ENCODE assay signal across 8 mouse cellular contexts in the genomic region with DNA sequence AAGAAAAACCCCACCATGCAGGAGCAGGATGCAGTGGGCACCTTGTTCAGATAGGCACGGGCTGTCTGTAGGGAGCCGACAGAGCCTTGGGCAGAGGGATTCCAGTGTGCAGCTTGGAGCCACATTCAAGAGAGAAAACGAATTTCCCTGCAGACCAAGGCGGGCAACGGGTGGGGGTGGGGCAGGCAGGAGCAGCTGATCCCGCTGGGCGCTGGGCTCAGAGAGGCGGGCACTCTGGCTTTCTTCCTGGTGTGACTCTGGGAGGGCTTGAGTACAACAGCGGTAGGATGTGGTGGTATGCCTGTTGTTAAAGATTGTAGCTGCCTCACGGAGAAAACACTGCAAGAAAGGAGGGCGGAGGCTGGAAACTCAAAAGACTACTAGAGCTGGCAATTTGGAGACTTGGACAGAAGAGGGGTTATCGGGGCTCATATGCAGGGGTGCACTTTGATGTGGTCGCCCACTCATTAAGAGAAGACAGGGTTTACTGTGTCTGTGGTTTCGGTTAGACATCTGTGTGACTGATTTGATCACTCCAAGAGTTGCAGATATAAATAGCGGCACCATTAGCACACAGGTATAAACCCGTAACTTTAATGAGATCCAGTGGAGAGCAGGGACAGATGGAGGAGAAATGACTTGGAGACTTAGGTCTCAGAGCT.
DNase-seq lines count a peak whose midpoint lies in the region; ATAC-seq and TF ChIP-seq lines count a peak whose summit lies in the region.

No protein-coding gene starts in this region.

- no peaks in the 10 kb centered on the region for H3K9me3 ChIP-seq in lung, postnatal 0 days (ENCODE audit: low read length)
- H3K9me3 ChIP-seq in heart, postnatal 0 days (replicated peaks; ENCODE audit: control insufficient read depth, low read length), result no peaks in the 10 kb centered on the region
- no peaks in the 10 kb centered on the region for H3K9me3 ChIP-seq in midbrain, embryonic 15.5 days

- peak; percentile 9 for DNase-seq in adrenal gland, postnatal 10 days
- DNase-seq in adrenal gland, adult (ENCODE audit: inconsistent age in 2 of 2, low spot score in 1 of 2), result no peak
- peak; percentile 5 for DNase-seq in lung, postnatal 10 days
- DNase-seq in lung, postnatal 0 days (ENCODE audit: low spot score), result no peak
- peak; percentile 25 for DNase-seq in heart, postnatal 0 days (ENCODE audit: low spot score)
- no peak for DNase-seq in frontal cortex, postnatal 25 days (ENCODE audit: low spot score in 2 of 2)

- 14% methylated on average over 16 of the region's 16 CpGs for whole genome bisulfite sequencing in lung, postnatal 0 days
- 8% methylated on average over 16 of the region's 16 CpGs for WGBS in heart, postnatal 0 days
- WGBS in midbrain, embryonic 15.5 days, result 10% methylated on average over 16 of the region's 16 CpGs

- H3K4me2 ChIP-seq in lung, postnatal 0 days (replicated peaks; ENCODE audit: low read depth, low read length), result no peak overlapping the region
- H3K4me2 ChIP-seq in heart, postnatal 0 days (ENCODE audit: low read depth, low read length), result peak overlapping the region; percentile 60
- peak overlapping the region; percentile 56 for H3K4me2 ChIP-seq in midbrain, embryonic 15.5 days

- no peaks in the 10 kb centered on the region for H3K27me3 ChIP-seq in lung, postnatal 0 days (replicated peaks; ENCODE audit: insufficient read depth, low read length)
- no peaks in the 10 kb centered on the region for H3K27me3 ChIP-seq in heart, postnatal 0 days (ENCODE audit: control insufficient read depth, insufficient read depth, low read length)
- H3K27me3 ChIP-seq in midbrain, embryonic 15.5 days (replicated peaks), result no peaks in the 10 kb centered on the region

- H3K36me3 ChIP-seq in lung, postnatal 0 days (ENCODE audit: insufficient read depth, low read length), result no peaks in the 10 kb centered on the region
- H3K36me3 ChIP-seq in heart, postnatal 0 days (replicated peaks; ENCODE audit: control insufficient read depth, insufficient read depth, low read length), result no peaks in the 10 kb centered on the region
- H3K36me3 ChIP-seq in midbrain, embryonic 15.5 days (replicated peaks), result no peaks in the 10 kb centered on the region

- no peak overlapping the region for H3K4me3 ChIP-seq in lung, postnatal 0 days (ENCODE audit: low read depth, low read length)
- peak overlapping the region; percentile 38 for H3K4me3 ChIP-seq in heart, postnatal 0 days (ENCODE audit: low read depth, low read length)
- H3K4me3 ChIP-seq in midbrain, embryonic 15.5 days, result peak overlapping the region; percentile 27

- no peak overlapping the region for H3K9ac ChIP-seq in lung, postnatal 0 days (replicated peaks; ENCODE audit: low read depth)
- H3K9ac ChIP-seq in heart, postnatal 0 days (replicated peaks; ENCODE audit: low read depth, low read length), result no peak overlapping the region
- H3K9ac ChIP-seq in midbrain, embryonic 15.5 days, result peak overlapping the region; percentile 37

- H3K27ac ChIP-seq in lung, postnatal 0 days (ENCODE audit: low read length), result no peak overlapping the region
- no peak overlapping the region for H3K27ac ChIP-seq in heart, postnatal 0 days (ENCODE audit: low read depth)
- peak overlapping the region; percentile 55; the same call in 1 of the 2 replicates for H3K27ac ChIP-seq in midbrain, embryonic 15.5 days

- H3K4me1 ChIP-seq in lung, postnatal 0 days (ENCODE audit: insufficient read depth, low read depth, low read length), result no peaks in the 10 kb centered on the region
- H3K4me1 ChIP-seq in heart, postnatal 0 days (ENCODE audit: control insufficient read depth, insufficient read depth), result 0 out of 2 replicates have a peak, but pooled peaks cover 7% of the 10 kb centered on the region
- peaks cover 18% of the 10 kb centered on the region for H3K4me1 ChIP-seq in midbrain, embryonic 15.5 days

- no peak for ATAC-seq in lung, postnatal 0 days
- ATAC-seq in heart, postnatal 0 days (ENCODE audit: insufficient read depth, low read depth), result no peak
- peak; percentile 77 for ATAC-seq in midbrain, embryonic 15.5 days (replicated peaks)
- no peak for ATAC-seq in erythroid progenitor cell, adult 5-6 weeks (replicated peaks; ENCODE audit: low FRiP score, poor library complexity, severe bottlenecking)

- no peak for TF ChIP-seq CTCF in lung, postnatal 0 days (IDR thresholded peaks at IDR 0.05)
- no peak for TF ChIP-seq CTCF in heart, postnatal 0 days (IDR thresholded peaks at IDR 0.05; ENCODE audit: low read depth)

- no peak for TF ChIP-seq EP300 in lung, postnatal 0 days (IDR thresholded peaks at IDR 0.05)
- TF ChIP-seq EP300 in heart, postnatal 0 days (IDR thresholded peaks at IDR 0.05; ENCODE audit: low read depth), result no peak

Comparison
In these comparisons a context has a peak if more than half of its experiments do, and no peak if none do; other contexts are left out.
1. DNase-seq: peak in adrenal gland, postnatal 10 days (single experiment), lung, postnatal 10 days (single experiment) and heart, postnatal 0 days (single experiment); none in adrenal gland, adult (0 of 2), lung, postnatal 0 days (single experiment) and frontal cortex, postnatal 25 days (0 of 2).